Mouse (Mus musculus) brain, adult 2 months (tissue): ENCODE measurements at regions not wholly inside any gene's neighbourhood (a gene's known extent, or its start where the extent isn't known, plus 50 kb on each side); places are given as distances from the start of the nearest gene placed in this dataset.

ENCODE experiments used
- DNase-seq: peaks from one replicate; pipeline ENCODE4 v3.0.0; 2011; ENCODE audit warnings: low read depth, low spot score

GRCm38 (mm10) chr3:12020181-12020580 is 1684.7 kb upstream of the Gm38303 start:
- DNase-seq = peak; percentile 1

GRCm38 (mm10) chr3:11992236-11992635 is 1656.8 kb upstream of the Gm38303 start:
- no peak for DNase-seq
